Mouse (Mus musculus) ES-Bruce4 (cell line): Measurements from ENCODE around the gene Zcchc17.

ENCODE experiments used
- CTCF ChIP-seq: IDR thresholded peaks from one replicate; pipeline ENCODE4 v1.8.1; 2011; ENCODE audit warnings: low read depth, low read length
- EP300 ChIP-seq: IDR thresholded peaks from 2 replicates; pipeline ENCODE4 v1.6.1; 2011; ENCODE audit warnings: low read depth, low read length; ENCODE audit not compliant: insufficient read depth
- POLR2A ChIP-seq: IDR thresholded peaks from one replicate; pipeline ENCODE4 v1.8.1; 2011; ENCODE audit warnings: low read length; ENCODE audit not compliant: insufficient read depth

DNA sequence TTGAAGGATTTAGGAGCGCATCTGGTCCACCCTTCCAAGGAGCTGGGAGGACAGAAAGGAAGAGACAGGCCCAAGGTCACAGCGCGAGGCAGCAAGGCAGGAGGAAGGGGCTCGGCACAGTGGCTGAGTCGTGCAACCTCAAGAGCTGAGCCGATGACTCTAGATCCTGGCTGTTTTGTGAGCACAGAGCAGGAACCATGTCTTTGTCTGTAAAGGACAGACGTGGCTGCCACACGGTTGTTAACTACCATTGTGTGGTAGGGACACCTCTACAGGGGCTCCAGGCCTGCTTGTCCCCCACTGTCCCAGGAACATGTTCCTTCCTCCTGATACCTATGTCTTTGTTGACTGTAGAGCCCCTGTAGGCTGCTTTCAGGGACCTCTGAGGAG lies 60.1 kb downstream of the Zcchc17 start:
- no peak for TF ChIP-seq CTCF
- TF ChIP-seq EP300: no peak
- no peak for TF ChIP-seq POLR2A
